Mouse (Mus musculus): Measurements from ENCODE around the gene Zfyve1. TPM values are rescaled to one million over a fixed set of nuclear protein-coding genes. Genes with fewer than 3 reads are reported as not detected.

Zfyve1 gene
- total RNA-seq, 1 experiment from 2014 or later, result 15.9 TPM

DNA sequence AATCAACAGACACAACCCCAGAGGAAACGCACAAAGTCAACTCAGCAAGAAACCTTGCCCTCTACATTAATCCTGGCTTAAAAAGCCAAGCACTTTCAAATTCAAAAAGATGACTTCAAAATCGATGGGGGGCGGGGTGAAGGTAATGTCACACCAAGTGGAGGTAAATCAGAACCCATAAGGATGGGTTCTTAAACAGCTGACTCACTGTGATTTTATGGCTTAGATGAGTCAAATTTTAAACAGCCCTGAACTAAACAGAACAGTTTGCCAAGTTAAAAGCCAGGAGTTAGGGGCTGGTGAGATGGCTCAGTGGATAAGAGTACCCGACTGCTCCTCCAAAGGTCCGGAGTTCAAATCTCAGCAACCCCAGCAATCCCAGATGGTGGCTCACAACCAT lies 10.4 kb downstream of the Zfyve1 start:
- no peak for ATAC-seq (replicated peaks; ENCODE audit: insufficient number of reproducible peaks, low FRiP score, low TSS enrichment, poor library complexity, severe bottlenecking)

DNA sequence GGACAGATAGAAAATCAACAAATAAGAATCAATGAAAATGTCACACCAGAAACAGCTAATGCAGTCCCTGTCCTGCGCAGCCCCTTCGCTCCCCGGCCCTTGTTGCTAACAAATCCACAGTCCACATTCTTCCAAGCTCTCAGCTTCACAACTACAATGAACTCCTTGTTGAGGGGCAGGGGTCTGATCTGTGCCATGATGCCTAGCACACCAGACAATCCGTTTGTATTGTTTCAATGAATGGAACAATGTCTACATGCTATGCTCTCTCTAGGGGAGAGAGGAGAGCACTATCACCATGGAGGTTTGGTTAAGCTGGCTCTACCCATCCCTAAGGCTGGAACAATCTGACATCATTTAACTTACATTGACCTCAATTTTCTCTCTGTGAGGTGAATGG lies 14.3 kb downstream of the Zfyve1 start:
- no peak for ATAC-seq (replicated peaks; ENCODE audit: insufficient number of reproducible peaks, low FRiP score, low TSS enrichment, poor library complexity, severe bottlenecking)

DNA sequence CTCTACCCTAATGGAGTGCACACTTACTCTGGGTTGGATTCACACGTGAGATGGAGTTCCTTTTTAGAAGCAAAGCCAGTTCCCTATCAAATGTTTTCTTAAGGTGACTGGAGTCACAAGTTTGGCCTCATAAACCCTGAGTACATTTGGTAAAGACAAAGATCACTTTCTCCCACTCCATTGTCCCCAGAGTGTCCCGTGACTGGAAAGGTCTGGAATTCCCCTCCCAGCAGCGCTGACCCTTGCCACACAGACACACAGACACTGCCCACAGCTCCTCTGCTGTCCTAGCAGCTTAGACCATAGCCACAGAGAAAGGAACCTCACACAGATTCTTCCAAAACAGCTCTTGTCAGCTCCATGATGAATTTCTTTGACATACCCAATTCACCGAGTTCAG lies 14.9 kb downstream of the Zfyve1 start:
- no peak for ATAC-seq (replicated peaks; ENCODE audit: insufficient number of reproducible peaks, low FRiP score, low TSS enrichment, poor library complexity, severe bottlenecking)

DNA sequence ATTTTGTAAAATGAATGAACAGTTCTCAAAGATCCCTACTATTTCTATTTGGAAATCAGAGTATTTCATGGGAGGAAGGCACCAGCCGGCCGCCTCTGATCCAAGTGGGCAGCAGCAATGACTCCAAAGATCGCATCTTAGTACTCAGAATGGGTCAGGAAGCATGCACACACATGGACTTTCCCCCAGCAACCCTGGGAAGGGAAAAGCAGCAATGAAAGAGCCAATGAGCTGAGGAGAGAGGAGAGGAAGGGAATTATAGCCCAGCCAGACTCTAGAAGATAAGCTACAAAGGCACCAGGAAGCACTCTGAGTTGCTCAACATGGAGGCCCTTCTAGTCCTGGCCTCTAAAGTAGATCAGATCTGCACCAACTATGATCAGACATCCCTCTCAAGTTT lies 16.7 kb downstream of the Zfyve1 start:
- no peak for ATAC-seq (replicated peaks; ENCODE audit: insufficient number of reproducible peaks, low FRiP score, low TSS enrichment, poor library complexity, severe bottlenecking)

DNA sequence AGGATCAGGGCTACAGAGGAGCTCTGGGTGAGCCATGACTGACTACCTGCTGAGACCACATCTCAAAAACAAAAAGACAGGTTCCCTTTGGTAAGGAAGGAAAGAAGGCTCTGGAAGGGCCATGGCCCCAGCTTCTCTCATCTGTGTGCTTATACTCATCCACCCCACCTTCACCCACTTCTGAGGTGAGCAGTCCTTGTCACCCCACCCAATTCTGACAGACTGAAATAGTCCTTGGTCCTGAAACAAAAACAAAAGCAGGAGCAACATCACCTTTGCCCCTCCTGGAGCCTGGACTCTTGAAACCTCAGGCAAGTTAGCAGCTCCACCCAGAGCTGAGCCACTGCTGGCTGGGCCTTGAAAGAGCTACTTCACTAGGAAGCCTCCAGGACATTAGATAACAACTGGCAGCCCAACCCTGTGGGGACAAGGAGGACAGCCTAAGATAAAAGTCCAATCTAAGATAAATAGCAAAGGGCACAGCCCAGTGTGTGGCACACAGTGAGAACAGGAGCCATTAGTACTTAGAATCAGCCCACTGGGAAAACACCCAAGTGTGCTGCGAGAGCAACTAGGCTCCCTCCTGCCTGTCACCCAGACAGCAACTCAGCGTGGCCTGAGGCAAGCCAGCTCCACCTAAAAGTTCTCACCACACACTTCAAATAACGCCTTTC lies 18.0 kb downstream of the Zfyve1 start:
- ATAC-seq (replicated peaks; ENCODE audit: insufficient number of reproducible peaks, low FRiP score, low TSS enrichment, poor library complexity, severe bottlenecking), result no peak

DNA sequence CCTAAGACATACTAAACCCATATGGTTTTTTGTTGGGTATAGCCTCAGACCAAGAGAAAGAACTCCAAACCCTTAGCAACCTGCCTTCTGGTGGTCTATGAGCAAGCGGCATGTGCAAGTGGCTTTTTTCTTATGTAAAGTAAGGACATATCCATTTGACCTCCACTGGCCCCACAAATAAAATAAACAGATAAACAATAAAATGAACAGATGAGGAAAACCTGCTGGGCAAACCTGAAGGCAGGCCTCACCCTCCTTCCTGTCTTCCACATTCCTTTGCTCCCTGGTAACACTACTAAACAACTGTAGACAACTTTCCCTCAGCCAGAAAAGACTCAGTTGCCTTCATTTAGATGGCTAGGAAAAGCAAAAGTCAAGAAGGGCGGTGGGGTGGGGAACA lies 18.7 kb downstream of the Zfyve1 start:
- no peak for ATAC-seq (replicated peaks; ENCODE audit: insufficient number of reproducible peaks, low FRiP score, low TSS enrichment, poor library complexity, severe bottlenecking)

DNA sequence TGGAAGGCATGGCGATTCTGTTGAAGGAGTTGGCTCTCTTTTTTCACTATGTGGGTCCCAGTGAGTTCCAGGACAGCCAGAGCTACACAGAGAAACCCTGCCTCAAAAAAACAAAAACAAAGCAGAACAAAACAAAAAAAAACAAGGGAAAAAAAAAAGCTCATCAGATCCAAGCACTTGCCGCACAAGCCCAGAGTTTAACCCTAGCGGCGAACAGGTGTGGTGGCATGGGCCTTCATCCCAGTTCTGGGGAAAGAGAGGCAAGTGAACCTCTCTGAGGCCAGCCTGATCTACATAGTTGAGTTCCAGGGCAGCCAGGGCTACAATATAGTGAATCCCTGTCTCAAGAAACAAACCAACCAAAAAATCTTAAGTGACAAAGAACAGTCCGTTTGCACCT lies 19.6 kb downstream of the Zfyve1 start:
- no peak for ATAC-seq (replicated peaks; ENCODE audit: insufficient number of reproducible peaks, low FRiP score, low TSS enrichment, poor library complexity, severe bottlenecking)

DNA sequence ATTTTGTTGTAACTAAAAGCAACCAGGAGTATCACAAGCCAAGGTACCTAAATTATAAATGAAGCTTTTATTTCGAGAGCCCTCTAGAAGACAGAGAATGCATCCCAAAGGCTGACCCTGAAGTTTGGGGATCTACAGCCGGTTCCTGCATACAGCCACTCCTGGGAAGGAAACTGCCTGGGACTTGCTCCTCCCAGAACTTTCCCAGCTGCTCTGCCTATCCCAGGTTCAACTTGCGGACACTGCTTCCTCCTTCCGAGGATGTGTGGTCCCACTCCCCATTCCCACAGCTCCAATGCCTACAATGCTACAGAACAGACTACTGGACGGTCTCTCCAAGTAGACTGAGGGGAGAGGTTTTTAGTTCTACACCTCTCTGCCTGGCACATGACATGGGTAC lies 24.3 kb downstream of the Zfyve1 start:
- no peak for ATAC-seq (replicated peaks; ENCODE audit: insufficient number of reproducible peaks, low FRiP score, low TSS enrichment, poor library complexity, severe bottlenecking)

DNA sequence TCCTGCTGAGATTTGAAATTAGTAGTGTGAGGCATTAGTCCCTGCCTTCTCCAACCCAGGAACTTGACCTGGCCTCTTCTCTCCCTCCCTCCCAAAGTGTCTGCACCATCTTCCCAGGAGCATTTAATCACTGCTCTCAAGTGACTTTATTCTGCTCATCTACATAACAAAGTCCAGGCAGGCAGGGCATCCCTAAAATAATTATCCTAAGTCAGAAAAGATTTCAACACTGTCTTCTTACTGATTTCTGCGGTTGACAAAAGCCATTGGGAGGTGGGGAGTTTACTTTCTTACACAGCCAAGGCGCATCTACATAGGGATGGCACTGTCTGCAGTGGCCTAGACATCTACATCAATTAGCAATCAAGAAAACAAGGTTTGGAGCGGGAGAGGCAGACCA lies 27.2 kb downstream of the Zfyve1 start:
- no peak for ATAC-seq (replicated peaks; ENCODE audit: insufficient number of reproducible peaks, low FRiP score, low TSS enrichment, poor library complexity, severe bottlenecking)

DNA sequence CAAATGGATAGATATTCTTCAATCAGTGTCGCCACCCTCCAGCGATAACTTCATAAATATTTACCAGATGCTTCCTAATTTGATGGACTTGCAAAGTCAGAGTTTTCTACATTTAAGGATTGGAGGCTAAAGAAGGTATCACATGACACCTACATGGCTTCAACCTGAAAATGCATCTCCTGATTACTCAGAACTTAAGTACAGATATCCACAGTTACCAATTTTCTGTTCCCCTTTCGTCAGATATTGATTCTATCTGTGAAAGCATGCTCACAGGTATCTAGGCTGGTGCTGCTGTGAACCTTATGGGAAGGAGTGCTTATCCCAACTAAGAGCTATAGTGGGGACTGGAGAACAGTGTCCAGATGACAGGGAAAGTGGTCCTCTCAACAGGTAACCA lies 34.4 kb downstream of the Zfyve1 start:
- no peak for ATAC-seq (replicated peaks; ENCODE audit: insufficient number of reproducible peaks, low FRiP score, low TSS enrichment, poor library complexity, severe bottlenecking)

DNA sequence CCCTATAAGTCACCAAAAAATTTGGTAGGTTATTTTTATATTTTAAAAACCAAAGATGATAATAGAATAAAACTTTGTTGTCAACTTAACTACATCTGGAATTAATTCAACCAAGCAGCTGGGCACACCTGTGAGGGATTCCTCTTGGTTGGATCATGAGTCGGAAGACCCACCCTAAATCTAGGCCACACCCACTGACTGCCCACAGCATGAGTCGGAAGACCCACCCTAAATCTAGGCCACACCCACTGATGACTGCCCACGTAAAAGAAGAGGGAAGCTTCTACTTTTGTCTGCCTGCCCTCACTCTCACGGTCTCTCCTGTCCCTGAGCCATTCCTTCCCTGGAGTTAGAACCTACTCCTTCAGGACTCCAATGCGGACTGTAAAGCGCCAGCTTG lies 36.8 kb downstream of the Zfyve1 start:
- ATAC-seq (replicated peaks; ENCODE audit: insufficient number of reproducible peaks, low FRiP score, low TSS enrichment, poor library complexity, severe bottlenecking), result no peak

DNA sequence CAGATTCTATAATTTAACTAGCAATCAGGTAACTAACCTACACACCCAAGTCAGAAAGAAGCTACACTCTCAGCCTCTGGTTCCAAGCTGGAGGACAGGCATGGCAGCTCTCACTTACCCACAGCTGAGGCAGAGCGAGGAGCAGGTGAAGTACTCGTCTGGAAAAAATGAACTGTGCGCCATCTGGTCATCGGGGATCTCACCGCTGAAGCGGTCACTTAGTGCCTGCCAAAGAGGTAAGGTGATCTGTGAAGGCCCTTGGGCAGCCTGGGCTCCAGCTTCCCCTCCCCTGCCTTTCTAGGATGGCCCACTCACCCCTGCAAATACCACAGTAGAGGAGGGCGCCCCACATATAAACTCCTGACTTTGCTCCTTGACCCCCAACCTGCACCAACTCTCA lies 38.5 kb downstream of the Zfyve1 start:
- no peak for ATAC-seq (replicated peaks; ENCODE audit: insufficient number of reproducible peaks, low FRiP score, low TSS enrichment, poor library complexity, severe bottlenecking)

DNA sequence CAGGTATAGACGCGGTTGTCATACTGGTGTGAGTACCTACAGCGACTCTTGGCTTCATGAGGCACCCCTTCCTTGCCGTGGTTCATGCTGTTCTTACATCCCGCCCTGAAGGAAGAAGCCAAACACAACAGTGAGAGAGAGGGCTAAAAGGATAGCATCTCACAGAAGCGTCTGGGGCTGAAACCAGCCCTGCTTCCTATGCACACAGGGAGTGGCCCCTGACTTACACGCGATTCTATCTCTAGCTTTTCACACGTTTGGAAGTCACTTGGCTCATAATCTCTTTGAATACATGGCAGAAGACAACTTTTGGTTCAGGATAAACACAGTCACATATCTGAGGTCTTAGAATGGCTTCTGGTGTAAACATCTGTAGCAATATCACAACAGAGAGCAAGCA lies 41.4 kb downstream of the Zfyve1 start:
- ATAC-seq (replicated peaks; ENCODE audit: insufficient number of reproducible peaks, low FRiP score, low TSS enrichment, poor library complexity, severe bottlenecking), result no peak

DNA sequence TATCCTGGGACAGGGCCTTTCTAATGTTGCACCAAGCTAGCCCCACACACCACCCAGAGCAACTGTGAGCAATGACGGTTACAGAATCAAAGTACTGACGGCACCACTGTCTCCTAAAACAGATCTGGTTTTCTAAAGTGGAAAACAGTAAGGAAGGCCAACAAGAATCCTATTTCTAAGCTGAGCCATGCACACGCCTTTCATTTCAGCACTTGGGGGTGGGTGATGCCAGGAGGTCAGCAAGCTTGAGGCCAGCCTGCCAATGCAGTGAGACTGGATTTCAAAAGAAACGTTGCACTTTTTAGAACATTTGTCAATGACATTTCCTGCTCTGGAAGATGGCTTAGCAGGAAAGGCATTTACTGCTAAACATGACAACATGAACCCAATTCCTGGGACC lies 43.2 kb downstream of the Zfyve1 start:
- no peak for ATAC-seq (replicated peaks; ENCODE audit: insufficient number of reproducible peaks, low FRiP score, low TSS enrichment, poor library complexity, severe bottlenecking)

DNA sequence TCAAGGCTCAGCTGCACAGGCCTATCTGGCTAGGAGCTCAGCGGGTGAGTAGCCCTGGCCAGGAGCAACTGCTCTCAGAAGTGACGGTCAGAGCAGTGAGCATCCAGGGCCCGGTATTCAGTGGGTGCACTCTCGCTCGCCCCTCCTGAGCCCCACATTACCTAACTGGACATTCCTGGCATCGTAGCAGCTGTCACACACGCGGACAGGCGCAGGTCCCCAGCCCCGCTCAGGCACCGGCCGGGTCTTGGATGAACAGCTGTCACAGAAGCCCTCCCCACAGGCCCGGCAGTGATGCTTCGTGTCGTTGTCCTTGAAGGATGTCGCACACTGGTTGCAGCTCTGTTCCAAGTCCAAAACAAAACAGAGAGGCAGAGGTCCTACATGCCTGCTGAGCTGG lies 45.7 kb downstream of the Zfyve1 start:
- ATAC-seq (replicated peaks; ENCODE audit: insufficient number of reproducible peaks, low FRiP score, low TSS enrichment, poor library complexity, severe bottlenecking), result no peak

DNA sequence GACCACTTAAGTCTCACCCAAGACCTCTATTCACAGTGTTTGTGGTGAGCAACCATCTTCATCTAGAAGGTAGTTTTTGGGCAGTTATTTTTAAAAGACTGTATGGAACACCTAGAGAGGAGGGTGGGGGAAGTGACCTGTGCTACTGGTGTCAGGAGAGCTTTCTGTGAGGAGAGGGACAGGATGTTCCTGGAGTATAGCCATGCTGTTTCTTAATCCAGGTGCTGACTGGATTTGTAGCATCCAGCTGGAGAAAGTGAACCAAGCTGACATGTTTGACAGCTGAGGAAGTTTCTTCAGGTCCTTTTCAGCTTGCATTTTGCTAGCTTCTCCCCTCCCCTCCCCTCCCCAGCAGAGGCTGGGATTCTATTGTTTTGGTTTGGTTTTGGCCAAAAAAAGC lies 52.2 kb downstream of the Zfyve1 start:
- no peak for ATAC-seq (replicated peaks; ENCODE audit: insufficient number of reproducible peaks, low FRiP score, low TSS enrichment, poor library complexity, severe bottlenecking)

DNA sequence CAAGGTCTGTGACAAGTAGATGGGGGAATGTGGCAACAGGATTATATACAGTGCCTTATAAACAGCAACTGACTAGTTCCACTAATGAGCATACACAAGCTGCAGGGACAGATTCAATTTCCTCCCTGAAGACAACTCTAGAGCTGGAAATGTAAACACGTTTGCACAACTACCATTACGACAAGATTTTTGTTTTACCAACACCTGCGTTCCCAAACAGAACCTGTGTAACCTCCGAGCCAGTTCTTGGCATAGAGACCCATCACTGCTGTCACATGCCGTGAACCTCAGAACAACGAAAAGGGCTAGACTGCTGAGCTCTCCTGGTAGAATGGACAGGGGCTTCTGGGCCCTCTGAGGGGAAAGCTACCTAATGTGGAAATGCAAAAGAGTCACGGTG lies 53.0 kb downstream of the Zfyve1 start:
- ATAC-seq (replicated peaks; ENCODE audit: insufficient number of reproducible peaks, low FRiP score, low TSS enrichment, poor library complexity, severe bottlenecking), result no peak

DNA sequence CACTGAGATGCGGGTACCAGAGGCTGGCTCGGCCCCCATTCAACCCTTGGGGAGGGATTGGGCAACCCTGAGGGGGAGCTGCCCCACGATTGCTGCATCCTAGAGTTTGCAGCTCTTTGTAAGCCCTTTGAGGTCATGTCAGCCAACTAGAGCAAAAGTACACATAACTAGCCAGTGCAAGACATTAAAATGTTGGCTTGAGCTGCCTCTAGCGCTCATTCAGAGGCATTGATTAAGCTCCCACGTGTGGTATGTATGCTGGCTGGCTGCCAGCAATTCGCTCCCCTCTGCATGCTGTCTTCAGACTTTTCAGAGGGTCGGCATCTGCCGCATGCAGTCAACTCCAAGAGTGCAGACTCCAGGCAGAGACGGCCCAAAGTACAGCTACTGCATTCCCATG lies 61.0 kb downstream of the Zfyve1 start:
- no peak for ATAC-seq (replicated peaks; ENCODE audit: insufficient number of reproducible peaks, low FRiP score, low TSS enrichment, poor library complexity, severe bottlenecking)

DNA sequence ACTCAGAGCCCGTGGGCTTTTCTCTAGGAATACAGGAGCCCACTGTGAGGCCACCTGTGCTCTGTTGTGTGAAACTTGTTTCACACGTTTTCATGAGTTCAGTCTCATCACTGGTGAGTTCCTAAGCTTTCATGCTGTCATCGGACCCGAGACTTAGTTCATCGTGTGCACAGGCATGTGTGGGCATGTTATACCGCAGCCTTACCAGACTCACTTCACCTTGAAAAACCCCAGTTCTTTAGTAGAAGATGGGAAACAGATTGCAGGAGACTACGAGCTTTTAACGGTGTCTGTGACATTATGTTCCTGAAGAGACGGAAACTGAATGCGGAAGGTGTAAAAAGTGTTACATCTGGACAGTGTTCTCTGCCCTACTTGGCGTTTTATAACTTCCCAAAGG lies 61.6 kb downstream of the Zfyve1 start:
- ATAC-seq (replicated peaks; ENCODE audit: insufficient number of reproducible peaks, low FRiP score, low TSS enrichment, poor library complexity, severe bottlenecking), result no peak

DNA sequence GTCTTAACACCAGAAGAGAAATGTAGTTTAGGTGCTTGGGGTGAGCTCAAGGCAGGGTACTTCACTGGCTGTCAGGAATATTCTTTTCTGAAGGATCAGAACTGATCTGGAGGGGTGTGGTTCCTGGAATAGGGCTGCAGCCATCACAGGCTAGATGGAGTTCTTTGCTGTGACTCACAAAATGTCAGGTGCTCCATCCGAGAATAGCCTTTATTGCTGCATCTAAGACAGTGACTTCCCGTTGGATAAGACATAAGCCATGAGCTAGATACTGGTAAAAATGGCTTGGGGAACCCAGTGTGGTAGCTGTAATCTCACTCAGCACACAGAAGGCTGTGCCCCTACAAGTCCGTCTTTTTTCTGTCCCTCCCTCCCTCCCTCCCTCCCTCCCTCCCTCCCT lies 62.8 kb downstream of the Zfyve1 start:
- no peak for ATAC-seq (replicated peaks; ENCODE audit: insufficient number of reproducible peaks, low FRiP score, low TSS enrichment, poor library complexity, severe bottlenecking)

DNA sequence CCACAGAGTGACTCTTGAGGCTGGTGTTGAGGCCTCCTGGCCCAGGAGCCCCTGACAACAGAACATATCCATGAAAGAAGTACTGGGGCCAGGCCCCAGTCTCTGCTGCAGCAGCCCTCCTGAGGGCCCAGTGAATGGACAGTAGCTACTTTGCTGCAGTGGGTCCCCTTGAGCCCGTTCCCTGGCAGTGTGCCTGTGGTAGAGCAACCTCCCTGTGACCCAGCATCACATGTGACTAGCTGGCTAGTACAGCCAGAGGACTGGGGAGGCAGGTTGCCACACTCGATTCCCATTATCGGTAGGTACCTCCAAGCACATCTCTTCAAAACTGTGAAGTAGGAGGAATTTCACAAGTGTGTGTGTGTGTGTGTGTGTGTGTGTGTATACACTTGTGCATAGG lies 64.1 kb downstream of the Zfyve1 start:
- ATAC-seq (replicated peaks; ENCODE audit: insufficient number of reproducible peaks, low FRiP score, low TSS enrichment, poor library complexity, severe bottlenecking), result no peak
